Mouse (Mus musculus) hindbrain, embryonic 16.5 days (tissue): Measurements from ENCODE around the gene Adarb2. TPM values are rescaled to one million over a fixed set of nuclear protein-coding genes. Genes with fewer than 3 reads are reported as not detected.
A peak's percentile ranks its signal among the peaks of the same experiment; 100 is the strongest.

ENCODE experiments used
- ATAC-seq: fragments of 200-750 bp; cut with Nextera tagmentation; 2 replicates; pipeline ENCODE4 v1.8.0; 2017; ENCODE audit warnings: moderate TSS enrichment, moderate library complexity
- H3K27ac ChIP-seq: fragments of 300-500 bp; sonication (generic); 2 replicates; pipeline ENCODE4 v1.5.1; 2014; ENCODE audit warnings: low read depth, mild to moderate bottlenecking, control low read depth, low read length, moderate library complexity
- H3K27me3 ChIP-seq: fragments of 300-500 bp; sonication (generic); replicated peaks from 2 replicates; pipeline ENCODE4 v1.6.1; 2014; ENCODE audit warnings: low read length; ENCODE audit not compliant: control insufficient read depth, insufficient read depth
- H3K36me3 ChIP-seq: fragments of 300-500 bp; sonication (generic); 2 replicates; pipeline ENCODE4 v1.6.1; 2014; ENCODE audit warnings: mild to moderate bottlenecking, low read length, moderate library complexity, mixed read lengths; ENCODE audit not compliant: control insufficient read depth, insufficient read depth
- H3K4me1 ChIP-seq: fragments of 300-500 bp; sonication (generic); 2 replicates; pipeline ENCODE4 v1.6.1; 2014; ENCODE audit warnings: low read depth, low read length; ENCODE audit not compliant: control insufficient read depth, insufficient read depth
- H3K4me2 ChIP-seq: fragments of 300-500 bp; sonication (generic); 2 replicates; pipeline ENCODE4 v1.6.1; 2014; ENCODE audit warnings: mild to moderate bottlenecking, low read length, control low read depth, moderate library complexity
- H3K4me3 ChIP-seq: fragments of 300-500 bp; sonication (generic); 2 replicates; pipeline ENCODE4 v1.5.1; 2014; ENCODE audit warnings: mild to moderate bottlenecking, low read length, control low read depth, moderate library complexity
- H3K9ac ChIP-seq: fragments of 300-500 bp; sonication (generic); 2 replicates; pipeline ENCODE4 v1.6.1; 2014; ENCODE audit warnings: low read depth, mild to moderate bottlenecking, control low read depth, low read length, moderate library complexity
- H3K9me3 ChIP-seq: fragments of 300-500 bp; sonication (generic); 2 replicates; pipeline ENCODE4 v1.6.1; 2014; ENCODE audit warnings: mild to moderate bottlenecking, low read length, moderate library complexity; ENCODE audit not compliant: control insufficient read depth
- WGBS: fragments of 180-500 bp; shearing (Covaris S2); extraction: QIAGEN DNeasy Blood & Tissue Kit; methylation state at CpG from one replicate; pipeline ENCODE4 v1.1.7; 2014; 5-methylcytosine and 5-hydroxymethylcytosine counted together
- polyA plus RNA-seq: library from polyadenylated mRNA; unstranded; fragments of >200 nt; fragmentation: Nextera tagmentation; extraction: Ambion mirVana; gene quantifications from 2 replicates; pipeline ENCODE4 v1.2.1, GENCODE M21; 2015

The Adarb2 gene
- polyA plus RNA-seq, 1 experiment from 2014 or later, result 25.3 TPM

DNA sequence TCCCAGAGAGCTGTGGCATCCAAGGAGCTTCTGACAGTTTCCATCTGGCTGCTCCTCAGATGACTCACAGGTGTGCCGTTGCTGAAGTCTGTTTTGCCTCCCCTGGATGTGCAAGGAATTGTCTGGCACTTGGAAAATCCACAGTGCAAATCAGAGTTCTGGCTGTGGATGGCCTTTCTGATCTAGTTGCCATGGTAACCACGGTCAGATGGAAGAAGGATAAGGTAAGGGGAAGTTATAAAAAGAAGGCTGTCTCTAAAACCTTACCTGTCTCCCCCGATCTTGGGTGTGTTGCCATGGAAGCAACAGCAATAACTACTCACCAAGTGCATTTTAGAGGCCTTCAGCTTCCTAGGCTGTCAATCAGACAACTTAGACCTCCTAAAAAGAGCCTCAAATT, 273.6 kb downstream of the Adarb2 start:
- 58% methylated on average over 3 of the region's 3 CpGs for WGBS
- no peak overlapping the region for H3K4me2 ChIP-seq
- no peak overlapping the region for H3K9ac ChIP-seq
- H3K27ac ChIP-seq, result no peak overlapping the region
- no peaks in the 10 kb centered on the region for H3K9me3 ChIP-seq
- H3K36me3 ChIP-seq, result no peaks in the 10 kb centered on the region
- no peak overlapping the region for H3K4me3 ChIP-seq
- no peaks in the 10 kb centered on the region for H3K4me1 ChIP-seq
- H3K27me3 ChIP-seq, result no peaks in the 10 kb centered on the region
- peak; percentile 72 for ATAC-seq

DNA sequence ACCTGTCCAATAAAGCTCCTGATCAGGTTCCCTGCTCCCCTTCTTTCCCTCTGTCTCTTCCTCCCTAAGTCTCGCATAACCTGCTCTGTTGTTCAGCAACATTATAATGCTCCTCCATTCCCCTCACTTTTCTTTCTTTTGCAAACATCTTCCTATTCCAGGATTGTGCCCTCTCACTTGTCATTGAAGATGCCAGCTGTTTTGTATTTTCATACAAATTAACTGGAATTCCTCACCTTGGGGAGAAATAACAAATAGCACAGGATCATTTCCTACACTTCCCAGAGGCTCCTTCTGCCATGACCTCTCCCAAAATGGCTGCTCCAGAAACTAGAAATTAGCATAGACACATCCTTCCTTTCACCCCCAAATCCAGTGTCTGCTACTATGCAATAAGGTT, 276.1 kb downstream of the Adarb2 start:
- no peaks in the 10 kb centered on the region for H3K4me1 ChIP-seq
- no peak for ATAC-seq
- no peak overlapping the region for H3K9ac ChIP-seq
- H3K4me3 ChIP-seq, result no peak overlapping the region
- WGBS, result 78% methylated on average over 1 of the region's 1 CpGs
- H3K27me3 ChIP-seq, result no peaks in the 10 kb centered on the region
- H3K4me2 ChIP-seq, result no peak overlapping the region
- H3K27ac ChIP-seq, result no peak overlapping the region
- H3K9me3 ChIP-seq, result no peaks in the 10 kb centered on the region
- H3K36me3 ChIP-seq, result no peaks in the 10 kb centered on the region

DNA sequence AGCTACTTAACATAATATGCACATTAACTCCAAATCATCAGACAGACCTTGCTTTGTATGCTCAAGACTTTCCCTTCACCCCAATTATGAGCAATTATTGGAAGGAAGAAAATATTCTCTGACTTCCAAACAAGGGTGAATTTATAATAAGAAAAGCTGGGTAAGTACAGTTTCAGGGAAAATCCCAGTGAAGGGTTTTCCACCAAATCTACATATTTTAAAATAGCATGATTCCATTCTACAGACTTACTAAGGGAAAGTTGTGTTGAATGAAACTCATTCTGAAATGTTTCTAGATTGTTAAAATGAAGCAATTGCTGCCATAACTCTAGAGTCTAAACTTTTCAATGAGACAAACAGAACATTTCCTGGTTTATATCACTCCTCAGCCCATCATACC, 277.3 kb downstream of the Adarb2 start:
- Histone ChIP-seq H3K9me3 (no peaks in the 10 kb centered on the region), H3K4me2 (no peak overlapping the region), H3K4me1 (no peaks in the 10 kb centered on the region), H3K4me3 (no peak overlapping the region), H3K27me3 (no peaks in the 10 kb centered on the region), H3K9ac (no peak overlapping the region), H3K36me3 (no peaks in the 10 kb centered on the region), H3K27ac (no peak overlapping the region)
- ATAC-seq, result no peak

DNA sequence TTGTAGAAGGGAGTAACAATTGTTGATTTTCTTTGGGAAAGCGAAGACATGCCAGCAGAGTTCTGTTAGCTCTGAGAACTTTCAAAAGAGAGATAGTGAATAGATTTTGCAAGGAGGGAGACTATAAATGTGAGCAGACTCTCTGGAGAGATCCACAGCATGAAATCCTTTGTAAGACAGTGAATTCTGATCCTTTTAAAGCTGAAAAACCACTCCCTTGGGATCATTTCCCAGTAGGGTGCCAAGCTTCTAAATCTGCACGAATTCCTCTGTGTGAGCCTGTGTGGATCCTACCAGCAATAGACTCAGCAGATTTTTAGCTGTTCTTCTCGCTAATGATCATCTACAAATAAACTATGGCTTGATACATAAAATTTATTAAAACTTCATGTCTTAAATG, 278.7 kb downstream of the Adarb2 start:
- Histone ChIP-seq H3K27me3 (no peaks in the 10 kb centered on the region), H3K9me3 (no peaks in the 10 kb centered on the region), H3K4me3 (no peak overlapping the region), H3K4me1 (no peaks in the 10 kb centered on the region), H3K36me3 (no peaks in the 10 kb centered on the region), H3K27ac (no peak overlapping the region), H3K4me2 (no peak overlapping the region), H3K9ac (no peak overlapping the region)
- 50% methylated on average over 3 of the region's 3 CpGs for WGBS
- ATAC-seq, result no peak

DNA sequence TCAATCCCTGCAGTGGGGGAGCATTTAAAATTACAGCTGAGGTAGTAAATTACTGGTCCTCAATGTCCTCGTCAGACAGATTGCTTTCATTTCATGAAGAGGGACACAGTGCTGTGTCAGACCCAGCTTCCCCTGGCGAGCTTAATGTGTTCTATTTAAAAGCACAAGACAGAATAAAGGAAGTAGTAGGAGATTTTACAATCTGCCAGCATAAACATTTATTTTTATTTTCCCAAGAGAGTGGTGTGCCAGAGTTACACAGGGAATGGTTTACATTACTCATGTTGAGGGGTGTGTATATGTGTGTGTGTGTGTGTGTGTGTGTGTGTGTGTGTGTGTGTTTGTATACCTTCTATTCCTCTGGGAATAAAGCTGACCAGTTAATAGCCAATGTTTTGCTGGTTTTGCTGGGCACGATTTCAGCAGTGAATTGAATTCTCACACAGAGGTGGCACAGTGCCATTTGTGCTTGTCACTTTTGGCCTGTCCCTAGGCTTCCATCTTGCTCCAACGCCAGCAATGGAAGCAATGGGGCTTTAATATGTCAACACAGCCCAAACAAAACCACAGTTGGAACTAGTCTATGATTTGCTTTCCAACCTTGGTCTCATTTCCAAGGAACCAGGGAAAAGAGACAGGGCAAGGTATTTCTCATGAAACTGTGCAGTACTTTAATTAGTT, 282.1 kb downstream of the Adarb2 start:
- Histone ChIP-seq H3K27me3 (no peaks in the 10 kb centered on the region), H3K9ac (no peak overlapping the region), H3K9me3 (no peaks in the 10 kb centered on the region), H3K4me2 (no peak overlapping the region), H3K4me3 (no peak overlapping the region), H3K4me1 (no peaks in the 10 kb centered on the region), H3K27ac (no peak overlapping the region), H3K36me3 (no peaks in the 10 kb centered on the region)
- WGBS, result 39% methylated on average over 4 of the region's 4 CpGs
- ATAC-seq, result peak; percentile 82

DNA sequence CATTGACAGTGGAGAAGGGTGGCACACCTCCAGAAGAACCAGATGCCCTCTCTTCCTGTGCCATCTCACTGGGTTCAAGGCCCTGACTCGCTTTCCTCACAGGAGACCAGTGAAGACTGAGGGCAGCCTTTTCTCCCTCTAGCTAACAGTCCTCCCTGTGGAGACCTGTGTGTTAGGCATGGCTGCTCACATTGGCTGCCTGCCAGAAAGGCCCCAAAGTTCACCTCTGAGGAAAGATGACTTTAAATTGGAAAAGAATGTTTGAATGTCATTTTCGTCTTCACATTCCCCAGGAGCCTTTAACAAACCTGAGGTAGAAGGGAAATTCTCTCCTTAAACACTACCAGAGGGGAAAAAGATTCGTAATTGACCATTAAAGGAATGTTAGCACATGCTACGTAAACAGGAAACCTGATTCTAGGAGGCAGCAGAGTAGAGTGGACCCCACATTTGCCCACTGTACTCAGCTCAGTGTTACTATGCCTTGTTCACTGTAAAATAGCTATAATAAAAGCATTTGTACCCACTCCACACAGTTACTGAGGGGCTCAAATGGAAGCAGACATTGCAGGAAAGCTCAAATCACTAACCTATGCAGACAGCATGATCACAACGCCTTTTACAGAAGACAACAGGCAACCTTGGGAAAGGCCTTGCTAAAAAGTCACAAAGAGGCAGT, 285.2 kb downstream of the Adarb2 start:
- WGBS, result 57% methylated on average over 5 of the region's 5 CpGs
- Histone ChIP-seq H3K9ac (no peak overlapping the region), H3K27ac (no peak overlapping the region), H3K4me2 (no peak overlapping the region), H3K36me3 (no peaks in the 10 kb centered on the region), H3K27me3 (no peaks in the 10 kb centered on the region), H3K4me3 (no peak overlapping the region), H3K9me3 (no peaks in the 10 kb centered on the region), H3K4me1 (no peaks in the 10 kb centered on the region)
- no peak for ATAC-seq

DNA sequence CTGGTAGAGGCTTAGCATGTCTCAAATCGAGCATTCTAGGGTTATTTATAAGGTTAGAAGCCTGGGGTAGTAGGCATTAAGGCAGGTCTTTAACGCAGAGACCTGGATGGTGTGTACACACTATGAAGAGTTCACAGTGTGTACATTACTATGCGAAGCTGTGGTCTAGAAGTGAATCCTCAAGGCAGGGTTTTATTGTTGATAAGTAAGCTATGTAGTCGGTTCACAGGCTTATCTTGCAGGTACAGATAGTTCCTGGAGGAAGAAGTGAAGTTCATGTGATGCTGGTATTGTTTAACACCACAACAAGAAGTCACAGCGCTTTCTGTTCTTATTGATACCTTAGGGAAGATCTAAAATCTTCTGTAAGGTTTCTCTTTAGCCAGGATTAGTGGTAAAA, 290.7 kb downstream of the Adarb2 start:
- no peaks in the 10 kb centered on the region for H3K4me1 ChIP-seq
- no peak for ATAC-seq

DNA sequence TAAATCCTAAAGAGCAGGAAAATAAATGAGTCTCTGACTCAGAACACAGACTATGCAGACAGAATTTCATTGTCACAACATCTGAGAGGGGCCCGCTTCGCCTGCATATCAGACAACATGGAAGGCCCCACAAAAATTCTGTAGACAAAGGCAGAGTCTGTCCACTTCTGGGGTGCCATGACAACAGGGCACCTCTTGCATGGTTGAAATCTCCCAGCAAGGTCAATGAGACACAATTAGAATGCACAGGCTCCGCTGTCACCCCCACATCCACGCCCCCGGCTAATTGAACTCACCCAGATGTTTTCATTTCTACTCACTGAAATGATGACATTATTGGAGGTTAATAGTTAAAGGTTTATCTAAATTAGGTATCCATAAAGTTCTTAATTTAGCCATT, 296.9 kb downstream of the Adarb2 start:
- Histone ChIP-seq H3K9me3 (no peaks in the 10 kb centered on the region), H3K4me3 (no peak overlapping the region), H3K4me1 (no peaks in the 10 kb centered on the region), H3K4me2 (no peak overlapping the region), H3K27ac (no peak overlapping the region), H3K9ac (no peak overlapping the region), H3K36me3 (no peaks in the 10 kb centered on the region), H3K27me3 (no peaks in the 10 kb centered on the region)
- WGBS, result 25% methylated on average over 5 of the region's 5 CpGs
- 0 out of 2 replicates have a peak, but pooled peaks have one; percentile 27 for ATAC-seq

More for the DNA sequence above, 290.7 kb downstream of the Adarb2 start:
- Histone ChIP-seq H3K27ac (no peak overlapping the region), H3K4me3 (no peak overlapping the region), H3K27me3 (no peaks in the 10 kb centered on the region), H3K36me3 (no peaks in the 10 kb centered on the region), H3K9me3 (no peaks in the 10 kb centered on the region), H3K9ac (no peak overlapping the region), H3K4me2 (no peak overlapping the region)
- 81% methylated on average over 5 of the region's 5 CpGs for WGBS

DNA sequence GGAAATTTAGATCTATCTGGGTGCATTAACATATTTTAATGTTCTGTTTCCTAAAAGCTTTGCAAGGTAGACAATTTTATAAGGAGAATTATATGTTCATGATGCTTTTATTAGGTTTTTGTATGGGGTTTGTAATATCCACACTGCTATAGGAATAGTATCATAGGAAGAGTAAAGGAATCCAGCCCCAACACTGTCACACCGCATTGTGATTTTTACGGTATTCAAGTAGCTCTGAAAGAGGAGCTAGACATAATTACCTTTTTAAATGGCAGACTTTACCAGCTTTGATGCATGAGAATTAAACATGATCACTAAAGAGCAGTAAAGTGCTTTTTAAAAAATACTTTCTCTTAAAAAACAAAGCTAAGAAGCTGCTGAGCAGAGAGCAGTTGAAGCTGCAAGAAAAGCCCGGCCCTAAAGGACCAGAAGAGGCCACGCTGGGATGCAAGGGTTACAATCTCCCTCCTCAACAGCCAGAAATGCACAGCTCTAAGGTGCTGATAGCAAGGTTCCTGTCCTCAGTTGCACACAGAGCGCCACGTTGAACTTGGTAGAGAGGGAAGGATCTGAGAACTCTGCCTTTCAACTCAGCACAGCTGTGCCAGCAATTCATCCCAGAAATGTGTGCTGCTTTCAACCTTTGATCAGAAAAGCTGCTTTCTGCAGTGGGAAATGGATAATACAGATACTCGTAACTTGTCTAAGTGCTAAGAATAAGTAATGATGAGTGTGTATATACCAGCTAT, 308.6 kb downstream of the Adarb2 start:
- no peaks in the 10 kb centered on the region for H3K27me3 ChIP-seq
- no peaks in the 10 kb centered on the region for H3K9me3 ChIP-seq
- H3K4me2 ChIP-seq, result no peak overlapping the region
- H3K9ac ChIP-seq, result no peak overlapping the region
- no peak overlapping the region for H3K4me3 ChIP-seq
- ATAC-seq, result no peak
- 73% methylated on average over 7 of the region's 7 CpGs for WGBS
- no peaks in the 10 kb centered on the region for H3K4me1 ChIP-seq
- no peaks in the 10 kb centered on the region for H3K36me3 ChIP-seq
- H3K27ac ChIP-seq, result no peak overlapping the region
